Mouse (Mus musculus) layer of hippocampus, postnatal 25 days (tissue): Measurements from ENCODE around the gene Gm11111. TPM values are rescaled to one million over a fixed set of nuclear protein-coding genes. Genes with fewer than 3 reads are reported as not detected.
"Not testable (repeated sequence)": the region's sequence is repeated elsewhere in the genome, so short reads cannot be mapped to it uniquely, and the experiment has no call there.

Experiments
- DNase-seq, 2 experiments: peaks; one replicate each; pipeline ENCODE4 v3.0.0; 2022; ENCODE audit warnings: mixed read lengths in 2 of 2, low spot score in 1 of 2; ENCODE audit errors: extremely low spot score in 1 of 2
- total RNA-seq, 2 experiments: library from RNA; stranded (reverse); gene quantifications; 2 replicates each; pipeline ENCODE4 v1.2.3; 2021

Gm11111 gene
- total RNA-seq: not detected

GRCm38 (mm10) chr5:98552395-98552794 is at the start of gene Gm11111:
Gene Gm11111, plus strand, starts transcription at chr5:98552695.
- no peak for DNase-seq

GRCm38 (mm10) chr5:98516214-98516613 is 36.3 kb upstream of the Gm11111 start:
- no peak for DNase-seq

DNA sequence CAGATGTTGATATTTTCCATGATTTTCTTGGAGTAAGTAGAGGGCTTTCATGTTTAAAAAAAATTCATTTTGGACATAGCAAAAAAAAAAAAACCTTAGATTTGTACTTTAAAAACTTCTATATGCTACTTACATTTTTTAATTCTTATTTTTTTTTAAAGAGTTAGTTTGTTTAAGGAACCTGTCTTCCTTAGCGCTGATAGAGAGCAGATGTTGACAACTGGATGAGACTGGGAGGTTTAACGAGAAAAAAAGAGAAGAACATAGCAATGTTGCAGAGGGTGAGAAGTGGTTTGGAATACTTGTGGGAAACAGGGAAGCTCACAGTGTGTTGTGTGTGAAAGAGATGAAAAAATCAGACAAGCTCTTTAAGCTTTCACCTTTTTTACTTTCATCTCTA is 32.4 kb upstream of the Gm11111 start:
- no peak for DNase-seq

GRCm38 (mm10) chr5:98522270-98522977 is 30.1 kb upstream of the Gm11111 start:
- DNase-seq: no peak

GRCm38 (mm10) chr5:98523050-98523449 is 29.4 kb upstream of the Gm11111 start:
- no peak for DNase-seq

DNA sequence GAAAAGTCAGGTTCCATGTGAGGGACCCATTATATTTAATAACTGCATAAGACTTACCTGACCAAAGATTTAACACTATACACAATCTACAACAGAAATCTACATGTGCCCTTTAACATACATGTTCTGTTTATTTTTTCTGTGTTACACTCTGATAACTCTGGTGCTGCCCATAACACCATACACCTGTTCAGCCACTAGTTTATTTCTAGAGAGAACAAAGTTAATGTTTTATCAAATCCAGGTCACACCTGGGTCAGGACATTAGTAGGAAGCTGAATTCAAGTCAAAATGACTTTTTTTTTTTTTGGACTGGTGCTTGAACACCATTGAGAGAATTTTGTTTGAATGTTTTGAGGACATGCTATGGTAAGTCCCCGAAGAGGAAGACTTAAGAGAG is 28.7 kb upstream of the Gm11111 start:
- DNase-seq: no peak

- DNase-seq: no peak
Measured at GRCm38 (mm10) chr5:98541333-98541732, 11.2 kb upstream of the Gm11111 start.

DNA sequence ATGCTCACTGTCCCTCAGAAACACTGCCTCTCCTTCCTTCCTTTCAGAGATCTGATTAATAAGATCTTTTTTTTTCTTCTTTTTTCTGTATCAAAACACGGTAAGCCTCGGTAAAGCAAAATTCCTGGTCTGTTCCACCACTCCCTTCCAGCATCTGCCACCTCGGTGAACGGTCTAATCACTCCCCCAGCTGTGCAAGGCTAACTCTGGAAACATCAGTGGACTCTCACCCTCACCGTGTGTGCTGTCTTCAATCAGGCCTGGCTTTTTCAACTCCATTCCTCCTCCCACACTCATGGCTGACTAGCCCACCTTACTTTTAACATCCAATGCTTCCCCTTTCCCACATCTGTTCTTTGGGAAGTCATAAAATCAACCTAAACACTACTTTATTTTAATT is 2.2 kb upstream of the Gm11111 start:
- DNase-seq: no peak

GRCm38 (mm10) chr5:98550873-98551272 is 1.6 kb upstream of the Gm11111 start:
- no peak for DNase-seq

DNA sequence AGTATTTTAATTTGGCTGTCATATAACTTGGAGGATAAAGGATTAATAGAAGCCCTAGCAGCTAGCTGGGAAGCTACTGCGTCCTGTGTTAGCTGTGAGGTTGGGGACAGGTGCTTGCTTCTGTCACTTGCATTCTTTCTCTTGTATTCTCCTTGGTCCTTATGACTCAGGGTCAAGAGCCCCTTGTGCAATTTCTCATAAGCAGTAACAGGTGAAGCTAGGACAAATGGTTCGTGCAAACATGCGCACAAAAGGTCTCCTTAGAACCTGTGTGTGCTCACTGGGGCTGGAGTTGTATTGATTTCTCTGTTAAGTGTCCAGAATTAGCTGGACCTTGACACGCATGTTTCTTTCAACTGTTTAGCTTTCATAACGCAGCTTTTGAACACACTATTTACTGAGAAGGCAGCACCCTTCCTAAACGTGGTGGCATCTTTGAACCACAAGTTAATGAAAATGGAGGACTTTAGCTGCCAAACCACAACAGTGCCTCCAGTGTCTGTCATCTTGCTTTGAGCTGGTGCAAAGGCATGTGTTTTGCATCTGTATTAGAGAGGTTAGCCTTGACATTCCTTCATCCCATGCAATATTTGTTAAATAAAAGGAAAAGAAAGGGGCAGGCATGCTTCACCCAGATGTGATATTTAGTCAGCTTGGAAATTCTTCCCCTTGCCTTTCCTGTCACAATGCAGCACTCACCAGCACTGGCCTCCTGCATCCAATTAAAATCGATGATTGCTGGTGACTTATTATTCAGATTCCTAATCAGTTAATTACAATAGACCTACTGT is 511 bp downstream of the Gm11111 start:
- DNase-seq: no peak

DNA sequence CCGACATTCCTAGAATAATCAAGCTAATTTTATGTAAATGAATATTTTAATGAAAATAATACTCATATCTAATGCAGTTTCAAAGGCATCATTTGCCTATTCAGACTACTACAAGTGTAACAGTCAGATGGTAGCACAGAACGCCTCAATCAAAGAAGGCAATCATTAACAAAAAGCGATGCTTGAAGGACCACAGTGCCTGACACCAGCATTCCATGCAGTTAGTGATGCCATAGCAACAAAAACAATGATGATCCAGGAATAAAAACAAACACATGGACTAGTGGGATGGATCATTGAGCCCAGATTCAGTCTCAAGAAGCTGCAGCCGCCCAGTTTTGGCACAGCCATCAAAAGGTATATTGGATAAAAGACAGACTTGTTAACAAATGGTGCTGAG is 8.8 kb downstream of the Gm11111 start:
- no peak for DNase-seq

GRCm38 (mm10) chr5:98562806-98563205 is 10.3 kb downstream of the Gm11111 start:
- no peak for DNase-seq

DNA sequence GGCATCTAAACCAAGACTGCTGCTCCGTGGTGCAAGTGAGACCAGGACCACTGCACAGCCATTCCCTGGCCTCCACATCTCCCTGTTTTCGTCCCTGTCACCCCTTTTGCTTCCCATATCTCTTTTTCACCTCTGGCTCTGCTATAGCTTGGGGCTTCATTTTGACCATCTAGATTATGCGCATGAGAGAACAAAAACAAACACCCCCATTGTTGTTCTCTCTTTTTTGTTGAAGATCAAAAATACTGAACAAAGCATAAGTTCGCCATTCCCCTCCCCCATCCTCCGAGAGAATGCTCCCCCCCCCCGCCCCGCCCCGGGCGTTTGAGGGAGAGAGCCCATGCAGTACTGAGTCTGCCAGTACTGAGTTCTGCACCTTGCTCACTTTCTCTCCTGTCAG is 11.3 kb downstream of the Gm11111 start:
- no peak for DNase-seq

- DNase-seq: no peak
Measured at GRCm38 (mm10) chr5:98566461-98567193, 14.1 kb downstream of the Gm11111 start.

DNA sequence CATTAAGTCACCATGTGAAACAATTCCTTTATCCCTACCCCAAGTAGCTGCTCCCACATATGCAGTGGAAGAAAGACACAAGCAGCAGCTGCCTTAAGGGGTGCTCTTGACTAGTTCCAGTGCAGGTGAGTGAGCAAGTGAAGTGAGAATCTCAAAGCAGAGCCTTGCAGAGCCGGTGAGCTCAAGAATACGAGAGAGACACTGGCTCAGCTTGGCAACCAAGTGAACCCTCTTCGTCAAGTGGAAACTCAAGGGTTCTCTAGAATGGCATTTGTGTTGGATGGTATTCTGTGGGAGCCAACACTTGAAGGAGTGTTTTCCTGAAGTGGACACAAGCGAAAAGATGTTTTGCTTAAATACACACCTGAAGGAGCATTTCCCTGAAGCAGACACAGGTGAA is 16.0 kb downstream of the Gm11111 start:
- DNase-seq: no peak

DNA sequence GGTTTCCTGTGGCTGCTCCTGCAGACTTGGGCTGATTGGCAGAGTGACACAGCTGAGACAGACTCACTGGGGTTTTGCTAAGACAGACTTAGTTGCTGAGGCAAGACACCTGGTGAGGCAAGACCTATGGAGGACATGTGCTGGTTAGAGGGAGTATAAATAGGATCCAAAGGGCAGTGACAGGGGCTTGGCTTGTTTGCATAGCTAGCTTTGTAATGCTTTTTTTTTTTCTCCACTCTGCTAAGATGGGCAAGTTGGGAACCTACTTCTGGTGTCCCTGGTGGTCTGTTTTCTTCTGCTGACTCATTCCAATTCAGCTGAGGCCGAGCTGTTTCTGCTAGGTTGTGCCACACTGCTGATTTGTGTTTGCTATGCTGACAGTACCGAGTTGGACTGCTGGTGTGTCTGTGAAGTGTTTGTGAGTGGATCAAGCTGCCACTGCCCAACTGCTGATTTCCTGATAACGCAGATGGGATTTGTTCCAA is 16.6 kb downstream of the Gm11111 start:
- DNase-seq: no peak

GRCm38 (mm10) chr5:98572392-98572791 is 19.9 kb downstream of the Gm11111 start:
- DNase-seq: no peak

GRCm38 (mm10) chr5:98574711-98575470 is 22.4 kb downstream of the Gm11111 start:
- no peak for DNase-seq

DNA sequence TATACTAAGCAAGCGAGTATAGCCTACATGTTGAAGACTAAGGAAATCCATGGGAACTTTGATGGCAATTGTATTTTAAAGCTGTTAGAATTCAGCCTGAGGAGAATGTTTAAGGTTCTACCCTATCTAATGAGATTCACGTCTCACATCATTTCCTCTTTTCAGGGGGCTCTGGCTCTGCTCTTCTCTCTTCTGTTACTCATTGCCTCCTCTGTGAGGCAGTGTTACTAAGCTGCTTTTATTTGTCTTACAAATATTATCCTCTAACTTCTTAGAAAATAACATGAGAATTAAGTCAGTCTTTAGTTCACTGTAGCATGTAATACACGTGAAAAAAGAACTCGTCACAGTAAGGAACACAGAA is 23.0 kb downstream of the Gm11111 start:
- no peak for DNase-seq

DNA sequence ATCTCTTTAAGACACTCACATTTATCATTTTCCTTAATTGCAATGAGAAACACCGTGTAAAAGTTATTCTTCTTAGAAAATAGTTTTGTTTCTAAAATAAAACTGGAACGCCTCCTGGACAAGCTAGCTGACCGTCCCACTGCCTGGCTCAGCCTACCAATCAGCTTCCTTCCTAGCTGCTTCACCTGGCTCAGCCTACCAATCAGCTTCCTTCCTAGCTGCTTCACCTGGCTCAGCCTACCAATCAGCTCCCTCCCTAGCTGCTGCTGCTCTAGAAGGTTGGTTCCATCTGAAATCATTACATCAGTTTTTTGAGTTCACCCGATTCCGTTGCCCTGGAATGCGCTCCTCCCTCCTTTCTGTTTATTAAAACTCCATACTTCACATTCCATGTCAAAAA is 24.0 kb downstream of the Gm11111 start:
- not testable (repeated sequence) for DNase-seq
